Mouse (Mus musculus) cerebellum, adult 2 months (tissue): ENCODE data around the gene Defb11. TPM values are rescaled to one million over a fixed set of nuclear protein-coding genes. Genes with fewer than 3 reads are reported as not detected.
"Not testable (repeated sequence)": the region's sequence is repeated elsewhere in the genome, so short reads cannot be mapped to it uniquely, and the experiment has no call there.

Source experiments
- DNase-seq, 2 experiments: peaks; one replicate each; pipeline ENCODE4 v3.0.0; 2021
- H3K27ac ChIP-seq: fragments of 200-500 bp; 2 replicates; pipeline ENCODE4 v1.5.1; 2012; ENCODE audit warnings: low read length, control low read depth, inconsistent platforms; ENCODE audit not compliant: insufficient read depth
- H3K27me3 ChIP-seq: fragments of 200-500 bp; 2 replicates; pipeline ENCODE4 v1.6.1; 2012; ENCODE audit warnings: inconsistent platforms, mild to moderate bottlenecking, low read length, moderate library complexity; ENCODE audit not compliant: control insufficient read depth, insufficient read depth
- H3K4me1 ChIP-seq: fragments of 200-500 bp; 2 replicates; pipeline ENCODE4 v1.6.1; 2011; ENCODE audit warnings: low read length; ENCODE audit not compliant: control insufficient read depth, insufficient read depth
- H3K4me3 ChIP-seq: fragments of 200-500 bp; replicated peaks from 2 replicates; pipeline ENCODE3; 2011; ENCODE audit warnings: mild to moderate bottlenecking, low read depth, low read length, control low read depth; ENCODE audit not compliant: insufficient read depth
- CTCF ChIP-seq: fragments of 200-500 bp; IDR thresholded peaks from 2 replicates; pipeline ENCODE4 v1.5.1; 2011; ENCODE audit warnings: low read depth, mild to moderate bottlenecking, control low read depth, low read length, moderate library complexity, borderline replicate concordance; ENCODE audit not compliant: insufficient read depth
- POLR2A ChIP-seq: fragments of 200-500 bp; IDR thresholded peaks from 2 replicates; pipeline ENCODE4 v1.6.1; 2011; ENCODE audit warnings: low read length, control low read depth, borderline replicate concordance; ENCODE audit not compliant: insufficient read depth
- WGBS: fragments of 180-500 bp; shearing (Covaris S2); methylation state at CpG from one replicate; pipeline ENCODE4 v1.1.7; 2018; 5-methylcytosine and 5-hydroxymethylcytosine counted together
- polyA plus RNA-seq: library from polyadenylated mRNA; depleted of rRNA; stranded (reverse); fragments of >200 nt; gene quantifications from 2 replicates; pipeline ENCODE4 v1.2.3, GENCODE M21; 2012; rRNA removed

The Defb11 gene
- polyA plus RNA-seq: 4.5 TPM in 1 of 2 replicates, not detected in the other

DNA sequence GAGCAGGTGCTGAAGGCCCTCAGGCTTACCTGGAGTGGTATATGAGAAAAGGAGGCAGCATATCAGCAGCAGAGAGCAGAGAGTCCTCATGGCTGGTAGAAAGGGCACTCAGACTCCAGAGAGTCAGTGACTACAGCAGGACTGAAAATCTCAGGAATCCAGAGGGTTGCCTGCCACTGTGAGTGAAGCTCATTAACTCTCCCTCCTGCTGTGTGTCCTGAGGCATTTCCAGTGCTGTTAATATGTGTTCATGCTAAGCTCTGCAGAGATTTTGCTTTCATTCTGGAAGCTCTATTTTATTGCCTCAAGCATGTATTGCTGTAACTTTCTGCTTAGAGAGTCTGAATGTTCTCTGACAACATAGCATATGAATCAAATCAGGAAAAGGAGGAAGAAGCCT lies at the start of gene Defb11:
Defb11 (minus strand) TSS at position 123 of the 400 bp plus-strand sequence.
- not testable (repeated sequence) for H3K27ac ChIP-seq, H3K27me3 ChIP-seq, DNase-seq

DNA sequence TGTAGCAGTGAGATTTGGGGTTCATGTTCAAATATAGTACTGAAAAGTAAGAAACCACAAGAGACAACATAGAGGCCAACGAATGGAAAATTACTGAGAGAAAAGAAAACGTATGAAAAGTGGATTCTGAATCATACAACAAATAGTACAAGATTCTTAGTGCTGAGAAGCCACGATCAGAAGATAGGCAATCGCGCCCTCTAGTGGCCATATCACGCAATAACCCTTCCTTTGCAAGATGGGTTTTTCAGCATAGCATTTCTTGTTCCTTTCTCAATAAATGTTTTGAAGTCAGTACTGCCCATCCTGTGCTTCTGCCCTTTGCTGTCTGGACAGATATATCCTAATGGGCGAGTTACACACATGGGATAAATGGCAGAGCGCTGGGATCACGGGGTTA lies 49.1 kb upstream of the Defb11 start:
- DNase-seq: peak; percentile 6 to 15
- no peak overlapping the region for H3K4me3 ChIP-seq
- TF ChIP-seq POLR2A (no peak), CTCF (peak; percentile 41; the same call in 1 of the 2 replicates)
- H3K4me1 ChIP-seq: no peaks in the 10 kb centered on the region
- 6% methylated on average over 9 of the region's 9 CpGs for WGBS
- H3K27me3 ChIP-seq: no peaks in the 10 kb centered on the region
- H3K27ac ChIP-seq: no peak overlapping the region

More for the DNA sequence above, at the start of gene Defb11:
- not testable (repeated sequence) for H3K4me1 ChIP-seq, H3K4me3 ChIP-seq

DNA sequence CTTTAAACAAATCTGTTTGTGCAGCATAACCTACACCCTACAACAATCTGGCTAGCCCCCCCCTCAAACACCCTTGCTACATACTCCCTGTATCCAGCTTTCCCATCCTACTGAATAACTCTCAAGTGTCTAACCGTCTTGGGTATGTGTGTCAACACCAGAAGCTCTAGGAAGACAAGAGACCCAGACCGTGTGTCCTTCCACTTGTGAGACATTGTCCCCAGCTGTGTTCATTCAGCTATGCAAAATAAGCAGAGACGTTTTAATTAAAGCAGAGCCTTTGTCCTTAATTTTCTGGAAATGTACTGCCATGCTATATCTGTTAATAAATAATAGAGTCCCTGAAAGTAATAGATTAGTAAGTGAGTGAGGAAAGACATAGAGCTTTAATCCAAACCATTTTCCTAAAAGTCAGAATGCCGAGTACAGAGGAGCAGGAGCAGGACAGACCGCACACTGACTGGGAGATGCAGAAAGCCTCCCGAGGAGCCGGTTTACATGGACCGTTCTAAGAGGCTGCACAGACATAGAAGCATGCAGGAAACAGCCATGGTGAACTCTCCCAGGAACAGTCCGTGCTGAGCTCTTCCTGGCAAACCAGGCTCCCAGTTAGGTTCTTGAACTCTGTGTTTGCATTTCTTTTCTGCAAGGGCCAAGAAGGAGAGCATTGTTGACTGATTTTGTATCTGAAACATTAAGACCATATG lies 41.3 kb upstream of the Defb11 start:
- Histone ChIP-seq H3K27ac (no peak overlapping the region), H3K4me3 (no peak overlapping the region), H3K27me3 (no peaks in the 10 kb centered on the region), H3K4me1 (no peaks in the 10 kb centered on the region)
- DNase-seq: no peak
- 4% methylated on average over 9 of the region's 9 CpGs for WGBS
- TF ChIP-seq POLR2A: no peak
- TF ChIP-seq CTCF: no peak

DNA sequence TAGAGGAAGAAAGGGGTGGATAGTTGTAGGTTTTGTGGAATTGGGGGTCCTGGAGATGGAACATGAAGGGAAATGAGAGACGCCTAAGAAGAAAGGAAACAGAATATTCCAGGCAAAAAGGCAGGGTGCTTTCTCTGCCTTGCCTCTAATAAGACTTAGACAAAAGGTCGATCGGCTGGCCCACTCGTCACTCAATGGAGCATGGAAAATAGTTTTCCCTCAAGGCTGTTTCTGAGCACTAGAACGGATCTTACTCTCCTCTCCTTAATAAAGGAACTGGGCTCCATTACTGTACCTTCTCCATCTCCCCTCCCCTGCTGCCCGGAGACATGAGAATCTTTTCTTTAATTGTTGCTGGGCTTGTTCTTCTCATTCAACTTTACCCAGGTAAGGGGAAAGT lies 40.2 kb upstream of the Defb11 start, which contains the start of gene Defb13:
Defb13 (plus strand) TSS at position 301 of the 400 bp plus-strand sequence.
- no peak within 1 kb of the TSS for H3K27ac ChIP-seq
- 75% methylated on average over 6 of the region's 6 CpGs for WGBS
- no peak for DNase-seq
- TF ChIP-seq CTCF (no peak), POLR2A (no peak)
- H3K4me3 ChIP-seq: no peak within 1 kb of the TSS
- no peaks in the 10 kb centered on the region for H3K27me3 ChIP-seq
- no peaks in the 10 kb centered on the region for H3K4me1 ChIP-seq

DNA sequence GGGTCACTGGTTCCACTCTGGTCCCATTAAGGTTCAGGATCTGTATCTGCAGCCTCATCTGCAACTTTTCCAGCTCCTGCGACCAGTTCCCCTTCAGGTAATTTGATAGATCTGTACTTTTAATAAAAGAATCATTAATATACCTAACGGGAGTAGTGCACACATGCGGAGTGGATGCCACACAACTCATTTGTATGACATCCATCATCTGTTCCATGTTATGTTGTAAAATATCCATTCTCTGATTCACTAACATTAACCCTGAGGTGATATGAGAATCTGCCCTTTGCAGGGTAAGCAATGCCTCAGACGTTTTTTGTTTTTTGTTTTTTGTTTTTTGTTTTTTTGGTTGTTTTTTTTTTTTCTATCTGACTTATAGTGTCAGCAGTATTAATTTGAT lies 31.8 kb upstream of the Defb11 start, which contains the start of gene Defb35:
Defb35 (plus strand) TSS at position 301 of the 400 bp plus-strand sequence.
- 83% methylated on average over 4 of the region's 4 CpGs for WGBS
- H3K4me1 ChIP-seq, H3K27me3 ChIP-seq, DNase-seq, H3K4me3 ChIP-seq, H3K27ac ChIP-seq: not testable (repeated sequence)

DNA sequence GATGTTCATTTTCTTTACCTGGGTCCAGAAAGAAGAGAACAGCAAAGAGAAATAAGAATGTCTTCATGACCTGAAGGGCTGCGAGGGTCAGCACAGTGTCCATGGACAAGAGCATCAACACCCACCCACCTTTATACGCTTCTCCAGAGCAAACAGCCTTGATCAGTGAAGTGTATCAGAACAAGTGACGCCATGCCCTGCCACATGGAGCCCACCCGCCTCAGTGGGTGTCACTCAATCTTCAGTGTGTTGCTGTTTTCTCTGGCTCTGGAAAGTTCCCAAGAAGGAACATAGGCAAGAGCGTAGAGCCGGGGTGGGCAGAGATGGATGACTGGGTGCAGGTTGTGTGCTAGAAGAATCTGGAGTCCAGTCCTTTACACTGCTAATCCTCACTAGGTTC lies 26.4 kb upstream of the Defb11 start, which contains the start of gene Defb15:
Defb15 (minus strand) TSS at position 101 of the 400 bp plus-strand sequence.
- H3K4me1 ChIP-seq: no peaks in the 10 kb centered on the region
- TF ChIP-seq CTCF (no peak), POLR2A (no peak)
- H3K27me3 ChIP-seq: no peaks in the 10 kb centered on the region
- no peak within 1 kb of the TSS for H3K4me3 ChIP-seq
- H3K27ac ChIP-seq: no peak within 1 kb of the TSS
- 79% methylated on average over 6 of the region's 6 CpGs for WGBS
- no peak for DNase-seq

DNA sequence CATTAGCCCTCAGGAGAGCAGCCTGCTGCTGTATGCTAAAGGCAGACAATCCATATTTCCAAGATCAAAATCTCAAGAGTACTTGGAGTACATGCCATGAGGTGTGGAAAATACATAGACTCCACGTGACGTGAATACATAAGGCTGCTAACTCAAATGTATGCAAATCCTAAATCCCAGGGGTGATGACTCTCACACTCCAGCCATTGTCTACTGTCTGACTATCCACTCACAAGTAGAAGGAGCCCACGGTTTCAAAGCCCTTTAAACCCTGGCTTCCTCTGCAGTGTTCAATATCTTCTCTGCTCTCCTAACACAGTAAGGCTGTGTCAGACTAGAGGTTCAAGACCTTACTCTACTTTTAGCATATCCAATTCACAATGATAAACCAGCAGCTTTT lies 24.5 kb upstream of the Defb11 start:
- H3K27ac ChIP-seq, H3K4me1 ChIP-seq, DNase-seq, H3K4me3 ChIP-seq, H3K27me3 ChIP-seq: not testable (repeated sequence)
- WGBS: 42% methylated on average over 3 of the region's 3 CpGs

DNA sequence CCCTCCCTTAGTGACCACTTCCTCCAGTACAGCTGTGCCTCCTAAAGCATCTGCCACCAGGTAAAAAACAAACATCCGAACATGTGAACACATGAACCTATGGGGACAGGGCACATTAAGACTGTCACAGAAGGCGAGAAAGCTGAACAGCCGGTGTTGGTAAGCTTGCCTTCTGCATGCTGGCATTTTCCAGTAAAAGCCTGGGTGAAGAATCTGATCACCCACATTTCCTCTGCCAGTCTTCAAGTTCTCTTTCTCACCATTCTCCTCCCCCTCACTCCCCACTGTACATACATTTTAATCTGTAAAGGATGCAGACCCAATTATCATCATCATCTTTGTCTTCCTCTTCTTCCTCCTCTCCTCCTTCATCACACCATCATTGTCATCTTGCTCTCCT lies 9.4 kb upstream of the Defb11 start:
- Histone ChIP-seq H3K27ac (no peak overlapping the region), H3K4me1 (no peaks in the 10 kb centered on the region), H3K4me3 (no peak overlapping the region), H3K27me3 (no peaks in the 10 kb centered on the region)
- DNase-seq: no peak
- 91% methylated on average over 3 of the region's 3 CpGs for WGBS
- TF ChIP-seq CTCF (no peak), POLR2A (no peak)
